Mouse (Mus musculus): ENCODE measurements at regions not wholly inside any gene's neighbourhood (a gene's known extent, or its start where the extent isn't known, plus 50 kb on each side); places are given as distances from the start of the nearest gene placed in this dataset.

GRCm38 (mm10) chr8:125367374-125367773 lies 202.2 kb downstream of the Sipa1l2 start:
- TF ChIP-seq POLR2A (IDR thresholded peaks at IDR 0.05; ENCODE audit: insufficient read depth, low read depth, low read length): no peak
- TF ChIP-seq CTCF (IDR thresholded peaks at IDR 0.05): no peak
